Mouse (Mus musculus) right cerebral cortex, postnatal 4 days (tissue): ENCODE measurements around the gene Sh3rf1.

Experiments used
- DNase-seq: peaks from one replicate; pipeline ENCODE4 v3.0.0-alpha.2; 2022

The Sh3rf1 gene

DNA sequence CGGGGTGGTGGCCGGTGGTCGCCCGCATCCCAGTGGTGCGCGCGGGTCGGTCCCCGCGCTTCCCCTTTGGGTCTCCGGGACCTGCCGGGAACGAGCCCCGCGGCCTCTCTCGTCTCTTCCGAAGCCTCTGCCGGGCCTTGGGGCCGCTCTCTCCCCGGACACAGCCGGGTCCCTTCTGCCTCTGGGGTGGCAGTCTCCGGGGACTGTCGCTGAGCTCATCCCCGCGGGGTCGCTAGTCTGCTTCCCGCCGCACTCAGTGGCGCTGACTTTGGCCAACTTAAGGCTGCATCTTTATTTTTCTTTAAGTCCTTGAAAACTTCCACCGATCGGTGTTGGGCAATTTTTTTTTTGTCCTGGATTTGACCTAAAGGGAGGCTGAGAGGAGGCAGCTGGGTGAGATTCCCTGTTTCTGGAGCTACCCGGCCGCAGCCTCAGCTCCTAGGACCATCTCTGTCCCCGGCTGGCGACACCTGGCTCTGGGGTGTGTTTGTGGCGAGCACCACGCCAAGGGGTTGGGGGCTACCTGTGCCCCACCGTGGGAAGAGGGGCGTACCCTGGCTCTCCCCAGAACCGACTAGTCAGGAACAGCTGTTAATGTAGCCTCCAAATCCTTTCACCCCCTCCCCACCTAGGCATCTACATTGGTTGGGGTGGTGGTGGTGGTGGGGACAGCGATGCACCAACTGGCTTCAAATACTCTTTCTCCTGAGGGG lies 864 bp downstream of the Sh3rf1 start:
- DNase-seq = peak; percentile 61

DNA sequence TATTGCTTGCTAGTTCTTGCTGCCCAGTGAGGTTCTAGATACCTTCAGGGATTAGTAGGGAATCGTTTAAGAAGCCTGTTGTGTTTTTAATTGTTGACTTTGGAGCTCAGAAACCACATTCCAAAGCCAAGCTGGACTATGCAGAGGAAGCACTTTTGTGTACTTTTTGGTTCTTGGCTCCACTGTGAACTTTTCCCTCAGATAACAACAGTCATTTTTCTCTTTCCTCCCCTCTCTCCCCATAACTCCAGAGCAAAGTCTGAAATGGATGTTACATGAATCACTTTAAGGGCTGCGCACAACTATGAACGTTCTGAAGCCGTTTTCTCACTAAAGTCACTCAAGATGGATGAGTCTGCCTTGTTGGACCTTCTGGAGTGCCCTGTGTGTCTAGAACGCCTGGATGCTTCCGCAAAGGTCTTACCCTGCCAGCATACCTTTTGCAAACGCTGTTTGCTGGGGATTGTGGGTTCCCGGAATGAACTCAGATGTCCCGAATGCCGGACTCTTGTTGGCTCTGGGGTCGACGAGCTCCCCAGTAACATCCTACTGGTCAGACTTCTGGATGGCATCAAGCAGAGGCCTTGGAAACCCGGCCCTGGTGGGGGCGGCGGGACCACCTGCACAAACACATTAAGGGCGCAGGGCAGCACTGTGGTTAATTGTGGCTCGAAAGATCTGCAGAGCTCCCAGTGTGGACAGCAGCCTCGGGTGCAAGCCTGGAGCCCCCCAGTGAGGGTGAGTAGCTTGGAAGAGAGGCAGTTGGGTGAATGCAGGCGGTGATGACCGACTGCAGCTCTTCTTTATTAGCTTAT lies 2.1 kb downstream of the Sh3rf1 start:
- DNase-seq = no peak

DNA sequence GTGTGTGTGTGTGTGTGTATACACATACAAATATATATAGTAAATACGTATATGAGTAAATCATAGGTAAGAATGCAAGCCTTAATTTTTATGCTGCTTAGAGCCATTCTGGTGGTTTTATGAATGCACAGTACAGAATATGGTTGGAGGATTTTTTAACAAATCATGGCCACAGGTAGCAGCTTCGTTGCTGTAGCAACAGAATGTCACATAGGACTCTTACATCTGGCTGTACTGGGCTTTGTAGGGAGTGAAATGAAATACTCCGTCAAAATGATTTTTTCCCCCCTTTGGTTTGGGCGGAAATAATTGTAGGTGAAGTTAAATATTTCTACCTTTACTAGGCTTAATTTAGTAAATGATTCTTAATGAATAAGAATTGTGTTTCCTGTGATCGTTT lies 3.0 kb downstream of the Sh3rf1 start:
- DNase-seq = no peak

DNA sequence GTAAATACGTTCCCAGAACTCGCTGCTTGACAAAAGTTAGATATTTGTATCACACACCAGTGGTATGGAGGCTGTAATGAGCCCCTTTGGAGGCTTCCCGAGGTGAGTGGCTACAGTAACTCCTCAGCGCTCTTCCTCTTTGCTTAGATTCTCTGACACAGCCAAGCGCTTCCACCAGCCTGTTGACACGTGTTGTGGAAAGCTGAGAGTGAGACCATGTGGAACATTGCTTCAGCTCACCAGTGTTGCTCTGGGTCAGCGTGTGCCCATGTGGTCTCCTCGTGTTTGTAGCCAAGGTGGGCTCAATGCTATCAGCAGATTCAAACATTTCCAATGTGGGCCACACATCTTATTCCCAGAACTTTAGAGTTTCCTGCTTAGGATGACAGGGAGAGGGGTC lies 5.0 kb downstream of the Sh3rf1 start:
- DNase-seq = no peak

DNA sequence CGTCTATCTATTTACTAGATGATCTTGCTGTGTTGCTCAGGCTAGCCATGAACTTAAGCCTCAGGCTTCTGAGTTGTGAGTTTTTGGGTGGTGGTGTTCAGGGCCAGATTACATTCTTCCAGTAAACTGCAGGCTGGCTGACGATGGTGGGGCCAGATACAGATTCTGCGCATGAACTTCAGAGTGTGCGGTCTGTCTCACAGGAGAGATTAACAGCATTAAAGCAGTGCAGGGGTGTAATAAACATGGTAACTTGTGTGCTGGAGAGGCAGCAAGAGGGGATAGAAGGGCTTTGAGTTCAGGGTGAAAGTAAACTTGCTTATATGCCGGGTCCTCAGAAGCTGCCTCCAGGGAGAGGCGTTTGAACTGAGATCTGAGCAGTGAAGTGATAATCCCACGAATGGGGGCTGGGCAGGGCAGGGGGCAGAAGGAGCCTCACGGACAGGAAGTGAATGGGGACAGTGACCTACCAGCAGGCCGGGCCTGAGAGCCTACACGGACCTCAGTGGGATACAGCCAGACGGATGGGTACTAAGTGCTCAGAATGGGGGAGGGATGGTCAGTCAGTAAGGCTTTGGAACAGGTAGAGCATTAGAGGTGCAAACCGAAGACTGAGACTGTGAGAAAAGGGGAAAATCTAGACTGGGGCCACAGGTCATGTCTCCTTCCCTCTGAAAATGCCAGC lies 6.0 kb downstream of the Sh3rf1 start:
- no peak for DNase-seq

DNA sequence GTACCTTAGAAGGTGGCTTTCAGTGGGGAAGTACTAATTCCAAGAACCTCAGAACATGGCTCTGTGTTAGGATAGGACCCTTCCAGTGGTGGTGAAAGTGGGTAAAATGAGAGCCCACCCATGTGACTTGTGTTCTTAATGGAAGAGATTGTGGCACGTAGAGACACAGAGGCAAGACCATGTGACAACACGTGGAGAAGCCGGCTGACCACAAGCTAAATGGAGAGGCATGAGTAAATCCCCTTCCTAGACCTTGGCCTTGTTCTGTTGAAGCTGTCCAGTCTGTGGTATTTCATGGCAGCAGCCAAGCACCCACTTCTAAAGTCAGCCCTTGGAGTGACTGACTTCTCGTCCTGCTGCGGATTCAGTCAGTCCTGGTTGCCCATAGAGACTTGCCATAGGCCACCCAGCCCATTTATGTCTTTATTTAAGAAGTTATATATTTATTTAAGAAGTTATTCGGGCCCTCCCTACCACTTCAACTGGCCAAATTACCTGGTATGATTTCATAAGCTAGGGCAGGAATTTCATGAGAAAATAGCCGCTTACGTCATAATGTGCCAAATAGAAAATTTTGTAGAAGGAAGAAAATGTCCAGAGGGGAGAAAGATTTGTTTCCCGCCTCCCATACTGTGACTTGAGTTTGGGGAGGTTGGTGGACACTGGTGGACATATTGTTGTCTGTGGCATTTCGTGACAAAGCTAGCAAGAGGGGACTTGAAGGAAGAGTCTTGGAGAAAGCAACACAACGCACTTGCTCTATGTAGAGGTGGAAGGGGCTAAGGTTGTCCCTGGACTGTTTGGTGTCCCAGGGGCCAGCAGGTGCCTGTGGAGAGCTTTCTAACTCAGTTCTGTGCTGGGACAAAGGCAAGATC lies 7.4 kb downstream of the Sh3rf1 start:
- no peak for DNase-seq

DNA sequence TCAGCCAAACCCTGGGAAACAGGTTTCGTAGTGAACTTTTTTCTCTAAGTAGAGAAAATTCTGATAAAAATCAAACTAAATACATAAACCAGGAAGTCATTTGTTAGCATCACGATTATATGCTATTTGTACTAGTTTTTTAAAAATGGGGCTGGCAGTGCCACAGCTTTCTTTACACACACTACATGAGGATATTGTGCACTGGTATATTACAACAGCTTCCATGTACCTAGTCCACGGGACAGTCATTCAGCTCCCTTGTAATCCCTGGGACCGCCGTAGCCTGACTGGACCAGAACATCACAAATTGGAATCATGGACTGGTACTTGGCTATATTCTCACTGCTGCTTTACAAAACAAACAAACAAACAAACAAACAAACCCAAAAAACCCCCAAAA lies 11.8 kb downstream of the Sh3rf1 start:
- DNase-seq = no peak

DNA sequence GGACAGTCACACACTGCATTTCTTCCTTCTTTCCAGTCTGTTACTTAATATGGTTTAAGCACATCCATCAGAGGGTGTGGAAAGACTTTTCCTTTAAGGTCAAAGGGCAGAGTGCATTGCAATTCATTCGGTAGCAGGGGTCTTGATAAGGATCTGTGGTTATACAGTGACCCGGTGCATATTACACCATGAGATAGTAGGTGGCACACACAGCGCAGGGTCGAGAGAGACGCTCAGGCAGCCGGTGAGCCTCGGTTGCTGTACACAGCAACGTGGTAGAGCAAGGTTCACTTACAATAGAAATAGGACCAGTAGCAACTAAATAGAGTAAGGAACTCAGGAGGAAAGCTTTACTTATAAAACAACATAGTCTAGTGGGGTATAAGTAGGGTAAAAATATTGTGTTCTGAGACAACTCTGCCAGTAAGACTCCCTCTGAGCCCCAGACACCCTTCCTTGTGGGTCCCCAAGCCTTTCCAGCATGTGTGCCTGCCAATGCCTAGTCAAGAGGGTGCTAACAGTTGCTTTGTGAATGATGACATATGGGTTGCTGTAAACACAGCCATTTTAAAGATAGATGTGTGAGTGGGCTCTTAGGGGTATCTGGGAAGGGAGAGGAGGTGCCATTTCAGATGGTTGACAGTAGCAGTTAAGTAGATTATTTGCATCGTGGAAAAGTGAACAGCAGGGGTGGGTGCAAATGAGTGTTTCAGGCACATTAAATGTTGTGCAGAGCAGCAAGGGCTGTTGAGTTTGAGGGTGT lies 13.0 kb downstream of the Sh3rf1 start:
- no peak for DNase-seq

DNA sequence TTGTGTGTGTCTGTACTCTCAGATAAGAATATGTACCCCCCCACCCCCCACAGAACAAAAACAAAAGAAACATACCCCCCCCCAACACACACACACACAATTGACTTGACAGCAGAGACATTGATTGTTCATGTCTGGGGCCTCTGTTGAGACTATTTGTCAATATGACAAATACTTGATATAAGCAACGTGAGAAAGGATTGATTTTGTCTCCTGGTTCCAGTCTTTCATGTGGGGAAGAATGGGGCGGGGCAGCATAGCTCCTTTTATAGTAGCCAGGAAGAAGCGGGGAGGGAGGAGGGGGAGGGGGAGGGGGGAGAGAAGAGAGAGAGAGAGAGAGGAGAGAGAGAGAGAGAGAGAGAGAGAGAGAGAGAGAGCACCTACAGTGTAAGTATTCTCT lies 15.9 kb downstream of the Sh3rf1 start:
- DNase-seq = no peak

DNA sequence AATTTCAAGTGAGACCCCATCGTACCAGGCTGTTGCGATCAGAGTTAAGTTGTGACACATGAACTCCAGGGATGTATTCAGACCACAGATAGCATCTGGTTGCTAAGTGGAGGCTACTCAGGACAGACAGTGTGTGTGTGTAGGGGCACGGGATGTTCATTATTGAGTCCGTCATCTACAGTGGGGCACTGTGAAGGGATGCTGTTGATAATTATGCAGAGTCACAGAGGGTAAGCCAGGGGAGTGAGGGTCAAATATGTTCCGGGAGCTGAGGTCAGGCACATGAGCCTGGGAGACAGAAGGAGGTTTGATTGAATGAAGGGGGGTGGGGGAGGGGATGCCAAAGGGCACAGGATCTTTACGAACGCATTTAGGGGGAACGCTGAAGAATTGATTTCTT lies 17.6 kb downstream of the Sh3rf1 start:
- no peak for DNase-seq

DNA sequence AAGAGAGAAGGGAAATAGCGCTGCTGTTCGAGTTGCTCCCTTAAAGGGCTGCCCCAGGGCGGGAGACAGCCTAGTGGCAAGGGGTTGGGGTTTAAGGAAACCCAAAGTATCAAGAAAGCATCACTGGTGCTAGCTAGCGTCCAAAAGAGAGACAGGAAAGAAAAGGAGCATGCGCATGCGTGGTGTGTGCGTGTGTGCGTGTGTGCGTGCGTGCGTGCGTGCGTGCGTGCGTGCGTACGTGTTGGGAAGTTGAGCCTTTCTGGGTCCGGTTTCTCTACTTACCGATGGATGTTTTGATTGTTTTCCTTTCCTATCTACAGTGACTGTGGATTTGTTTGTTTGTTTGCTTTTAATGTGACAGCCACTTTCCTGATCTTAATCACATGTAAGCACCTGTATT lies 19.2 kb downstream of the Sh3rf1 start:
- DNase-seq = no peak

DNA sequence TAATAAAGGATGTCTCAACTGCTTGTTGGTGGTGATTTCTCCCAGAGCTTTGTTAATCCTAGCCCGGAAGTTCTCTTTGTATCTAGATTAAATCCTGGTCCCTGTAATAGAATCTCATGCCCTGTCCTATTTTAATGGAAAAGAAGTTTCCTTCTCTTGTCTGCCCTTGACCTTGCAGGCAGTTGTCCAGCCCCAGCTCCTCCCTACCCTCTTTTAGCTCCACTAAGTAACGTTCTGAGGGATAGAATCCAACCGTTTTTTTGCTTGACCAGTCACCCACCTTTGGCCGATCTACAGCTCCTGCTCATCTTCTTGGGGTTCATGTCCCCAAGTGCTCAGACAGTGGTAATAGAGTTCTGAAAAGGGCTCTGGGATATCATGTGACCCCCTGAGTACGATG lies 19.8 kb downstream of the Sh3rf1 start:
- no peak for DNase-seq

DNA sequence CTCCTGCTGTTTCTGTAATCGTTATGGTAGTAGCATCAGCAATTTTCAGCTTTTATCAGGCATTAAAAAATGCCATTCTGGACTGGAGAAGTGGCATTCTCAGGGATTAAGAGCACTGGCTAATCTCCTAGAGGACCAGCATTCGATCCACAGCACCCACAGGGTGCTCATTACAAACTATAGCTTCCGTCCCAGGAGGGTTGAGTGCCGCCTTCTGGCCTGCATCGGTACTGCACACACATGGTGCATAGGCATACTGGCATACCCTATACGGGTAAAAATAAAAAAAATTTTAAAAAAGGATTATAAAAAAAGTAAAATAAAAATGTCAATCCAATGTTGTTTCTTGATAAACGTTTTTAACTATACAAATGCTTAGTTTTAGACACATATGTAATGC lies 20.5 kb downstream of the Sh3rf1 start:
- DNase-seq = no peak

DNA sequence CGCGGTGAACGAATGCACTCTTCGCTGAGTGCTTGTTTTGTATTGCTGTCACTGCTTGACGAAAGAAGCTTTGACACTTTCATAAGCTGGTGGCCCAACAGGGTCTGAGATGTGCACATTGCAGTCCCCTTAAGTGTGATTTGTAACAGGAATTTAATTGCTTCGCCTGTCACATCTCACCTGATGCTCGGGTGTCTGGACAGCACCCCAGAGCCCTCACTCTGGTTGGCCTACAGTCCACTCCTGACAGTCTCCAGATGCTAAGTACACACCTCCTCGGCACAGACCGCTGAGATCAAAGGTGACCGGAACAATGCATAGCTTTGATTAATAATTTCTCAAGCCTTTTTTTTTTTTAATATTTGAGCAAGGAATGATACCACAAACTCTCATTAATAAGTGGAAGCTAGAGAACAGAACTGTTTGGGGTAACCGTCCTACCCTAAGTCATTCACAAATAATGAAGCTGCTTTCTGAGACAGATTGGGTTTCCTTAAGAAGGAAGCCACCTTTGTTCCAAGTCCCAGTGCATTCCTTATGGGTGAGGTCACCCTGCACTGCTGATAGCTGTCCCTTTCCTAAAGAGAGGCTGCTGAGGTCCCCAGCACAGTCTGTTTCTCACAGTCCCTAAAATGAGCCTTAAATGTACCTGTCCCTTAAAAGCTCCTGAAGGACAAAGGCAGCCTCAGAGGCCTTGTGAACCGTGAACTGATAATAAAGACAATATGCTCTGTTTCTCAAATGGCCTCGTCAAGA lies 23.8 kb downstream of the Sh3rf1 start:
- DNase-seq = no peak

DNA sequence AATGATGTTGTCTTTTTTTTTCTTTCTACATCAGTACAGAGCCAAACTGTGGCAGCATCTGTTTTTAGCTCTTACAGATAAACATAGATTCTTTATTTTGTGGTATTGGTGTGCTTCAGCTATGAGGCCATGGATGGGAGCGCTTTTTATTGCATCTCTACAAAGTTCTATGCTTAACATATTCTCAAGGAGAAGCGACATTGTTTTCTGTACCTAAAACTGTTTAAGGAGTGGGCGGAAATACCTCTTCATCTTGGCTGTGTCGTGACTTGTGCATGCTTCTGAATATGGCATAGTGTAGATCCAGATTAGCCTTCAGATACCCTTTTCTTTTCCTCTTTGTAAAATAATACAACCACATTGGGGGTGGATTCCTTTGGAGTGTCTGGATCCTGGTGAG lies 25.8 kb downstream of the Sh3rf1 start:
- no peak for DNase-seq

DNA sequence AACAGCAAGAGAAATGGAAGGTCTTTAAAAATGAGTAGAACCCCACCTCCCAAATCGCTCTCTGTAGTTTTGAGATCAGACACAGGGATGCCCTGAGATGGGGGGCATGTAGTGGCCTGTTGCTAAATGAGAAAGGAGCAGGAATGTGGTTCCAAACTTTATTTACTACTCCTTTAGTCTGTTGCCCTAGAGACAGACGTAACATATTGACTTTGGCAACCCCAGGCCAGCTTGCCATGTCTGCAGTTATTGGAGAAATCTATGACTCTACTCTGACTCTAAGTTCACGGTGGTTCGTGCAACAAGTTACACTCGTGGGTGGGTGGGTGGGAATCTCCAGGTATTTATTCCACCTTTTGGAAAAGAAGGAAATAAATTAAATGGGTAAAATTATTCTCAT lies 30.5 kb downstream of the Sh3rf1 start:
- DNase-seq = no peak

DNA sequence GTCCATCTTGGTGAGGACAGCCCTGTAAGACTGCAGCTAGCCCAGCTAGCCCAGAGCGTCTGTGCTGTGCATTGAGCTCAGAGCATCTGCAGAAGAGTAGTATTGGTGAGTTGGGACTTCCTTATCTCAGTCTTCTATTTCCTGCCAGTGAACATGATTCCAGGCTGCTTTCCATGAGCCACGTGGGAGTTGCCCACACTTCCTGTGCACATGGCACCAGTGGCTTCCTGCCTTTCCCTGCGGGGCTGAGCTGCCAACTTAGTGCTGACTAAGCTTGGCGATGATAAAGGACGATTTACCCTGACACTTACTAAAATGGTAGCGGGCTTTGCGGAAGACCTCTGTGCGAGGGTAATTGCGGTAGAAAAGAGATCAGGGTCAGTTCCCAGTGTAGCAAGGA lies 35.2 kb downstream of the Sh3rf1 start:
- peak; percentile 27 for DNase-seq

DNA sequence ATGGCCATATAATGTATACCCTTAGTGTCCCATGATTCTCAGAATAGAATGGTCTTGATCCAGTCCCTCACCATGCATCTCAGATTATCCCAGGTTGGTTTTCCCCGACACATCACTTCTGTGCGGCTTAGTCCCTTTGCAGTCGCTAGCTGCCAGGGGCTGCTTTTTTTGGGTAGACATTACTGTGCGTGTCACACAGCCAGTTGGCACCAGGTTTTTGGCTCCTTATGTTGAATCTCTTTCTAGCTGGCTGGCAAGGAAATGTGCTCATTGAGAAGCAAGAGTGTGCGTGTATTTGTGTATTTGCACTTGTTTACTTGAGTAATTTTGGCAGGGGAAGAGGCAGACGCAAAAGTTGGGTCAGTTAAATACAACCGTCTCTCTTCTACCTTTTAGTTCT lies 35.9 kb downstream of the Sh3rf1 start:
- DNase-seq = peak; percentile 62

DNA sequence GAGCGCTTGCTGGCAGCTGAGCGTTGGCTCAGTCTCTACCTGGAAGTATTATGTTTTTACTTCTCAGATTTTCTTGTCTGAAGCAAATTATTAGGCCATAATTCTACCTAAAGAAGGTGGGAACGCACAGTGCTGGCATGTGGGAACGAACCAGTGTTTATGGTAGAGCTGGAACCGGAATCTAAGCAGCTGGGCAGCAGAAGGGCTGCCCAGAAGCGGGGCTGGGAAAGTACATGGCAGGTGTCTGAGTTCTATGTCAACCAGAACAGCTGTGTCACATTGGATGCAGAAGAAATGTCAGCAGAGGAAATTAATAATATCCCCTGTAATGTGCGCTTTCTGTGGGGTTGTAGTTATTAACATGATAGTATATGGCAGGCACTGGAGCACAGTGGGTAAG lies 36.9 kb downstream of the Sh3rf1 start:
- DNase-seq = no peak

DNA sequence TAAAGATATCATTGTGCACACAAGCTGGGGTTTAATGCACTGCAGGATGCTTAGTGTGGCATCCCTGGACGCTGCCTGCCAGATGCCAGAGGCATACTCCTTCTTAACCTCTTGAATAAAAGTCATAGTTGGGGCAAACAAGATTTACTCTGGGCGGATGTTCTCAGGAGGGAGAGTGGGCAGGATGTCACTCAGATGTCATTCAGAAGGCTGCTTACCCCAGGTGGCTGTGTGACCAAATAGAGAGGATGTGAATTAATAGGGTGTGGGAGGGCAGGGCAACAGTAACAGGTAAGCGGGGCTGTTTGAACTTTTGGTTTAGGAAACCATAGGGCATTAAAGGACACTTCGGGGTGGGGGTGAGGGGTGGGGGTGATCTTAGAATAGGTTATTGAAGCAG lies 37.7 kb downstream of the Sh3rf1 start:
- no peak for DNase-seq

DNA sequence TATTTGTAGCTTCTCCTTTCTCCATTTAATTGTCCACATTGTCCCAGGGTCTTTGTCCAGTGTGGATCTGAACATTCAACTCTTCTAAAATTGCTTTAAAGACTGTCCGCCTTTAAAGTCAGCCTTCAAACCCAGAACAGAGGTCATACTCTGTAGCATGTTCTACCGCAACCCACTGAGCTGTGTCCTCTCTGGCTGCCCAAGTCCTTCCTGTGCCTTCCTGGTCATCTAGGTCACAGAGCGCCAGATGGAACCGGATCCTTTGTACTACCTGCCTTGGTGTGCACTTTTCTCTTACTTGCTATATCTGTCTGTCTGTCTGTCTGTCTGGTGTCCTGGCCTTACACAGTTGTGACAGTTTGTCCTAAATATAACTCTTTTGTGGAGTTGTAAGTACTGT lies 40.0 kb downstream of the Sh3rf1 start:
- DNase-seq = no peak

DNA sequence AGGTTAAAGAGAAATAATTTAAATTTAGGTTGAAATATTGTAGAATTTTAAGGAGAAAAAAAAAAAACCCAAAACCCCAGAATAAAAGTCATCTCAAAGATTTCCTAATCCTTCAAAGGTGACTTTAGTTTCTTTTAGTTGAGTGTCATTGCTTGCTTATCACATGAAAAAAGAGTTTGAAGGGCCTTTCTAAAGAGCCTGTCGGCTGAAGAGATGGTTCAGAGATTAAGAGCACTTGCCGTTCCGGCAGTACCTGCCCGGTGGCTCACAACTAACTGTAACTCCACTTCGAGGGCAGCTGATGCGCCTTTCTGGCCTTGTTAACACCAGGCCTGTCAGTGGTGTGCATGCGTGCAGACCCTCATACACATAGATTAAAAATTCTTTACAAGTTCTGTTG lies 41.2 kb downstream of the Sh3rf1 start:
- no peak for DNase-seq
